Mouse (Mus musculus): ENCODE results near the gene Hist2h2bb.
"Not testable (repeated sequence)": the region's sequence is repeated elsewhere in the genome, so short reads cannot be mapped to it uniquely, and the experiment has no call there.

Gene Hist2h2bb

GRCm38 (mm10) chr3:96269511-96270474 is at the start of gene Hist2h2bb:
Hist2h2bb (plus strand) TSS chr3:96269752.
- DNase-seq (ENCODE audit: low spot score in 2 of 2) = peak; percentile 82 to 87

GRCm38 (mm10) chr3:96220131-96220764 is 49.3 kb upstream of the Hist2h2bb start:
- DNase-seq (ENCODE audit: low spot score in 2 of 2) = not testable (repeated sequence)

- DNase-seq (ENCODE audit: low spot score in 2 of 2) = peak; percentile 71 to 76
Observed at GRCm38 (mm10) chr3:96220765-96221639, 48.5 kb upstream of the Hist2h2bb start, which contains the start of the genes Hist2h2ac and Hist2h2be. Hist2h2ac (minus strand) TSS chr3:96220880. Hist2h2be (plus strand) TSS chr3:96221119.

- DNase-seq (ENCODE audit: low spot score in 2 of 2) = no peak
Observed at GRCm38 (mm10) chr3:96221640-96222038, 47.9 kb upstream of the Hist2h2bb start.

GRCm38 (mm10) chr3:96222774-96223173 is 46.8 kb upstream of the Hist2h2bb start:
- no peak for DNase-seq (ENCODE audit: low spot score in 2 of 2)

- no peak for DNase-seq (ENCODE audit: low spot score in 2 of 2)
Observed at GRCm38 (mm10) chr3:96225421-96225820, 44.1 kb upstream of the Hist2h2bb start.

GRCm38 (mm10) chr3:96226695-96227648 is 42.6 kb upstream of the Hist2h2bb start:
- DNase-seq (ENCODE audit: low spot score in 2 of 2) = no peak

- no peak for DNase-seq (ENCODE audit: low spot score in 2 of 2)
Observed at GRCm38 (mm10) chr3:96228828-96229227, 40.7 kb upstream of the Hist2h2bb start.

GRCm38 (mm10) chr3:96230404-96230803 is 39.1 kb upstream of the Hist2h2bb start:
- no peak for DNase-seq (ENCODE audit: low spot score in 2 of 2)

- no peak for DNase-seq (ENCODE audit: low spot score in 2 of 2)
Observed at GRCm38 (mm10) chr3:96230910-96231757, 38.4 kb upstream of the Hist2h2bb start.

- DNase-seq (ENCODE audit: low spot score in 2 of 2) = no peak
Observed at GRCm38 (mm10) chr3:96231758-96232120, 37.8 kb upstream of the Hist2h2bb start.

GRCm38 (mm10) chr3:96234914-96235313 is 34.6 kb upstream of the Hist2h2bb start:
- DNase-seq (ENCODE audit: low spot score in 2 of 2) = no peak

- no peak for DNase-seq (ENCODE audit: low spot score in 2 of 2)
Observed at GRCm38 (mm10) chr3:96235836-96236235, 33.7 kb upstream of the Hist2h2bb start.

GRCm38 (mm10) chr3:96236834-96237334 is 32.7 kb upstream of the Hist2h2bb start:
- no peak for DNase-seq (ENCODE audit: low spot score in 2 of 2)

GRCm38 (mm10) chr3:96237335-96237903 is 32.1 kb upstream of the Hist2h2bb start:
- no peak for DNase-seq (ENCODE audit: low spot score in 2 of 2)

GRCm38 (mm10) chr3:96237904-96238511 is 31.5 kb upstream of the Hist2h2bb start:
- no peak for DNase-seq (ENCODE audit: low spot score in 2 of 2)

GRCm38 (mm10) chr3:96238954-96239793 is 30.4 kb upstream of the Hist2h2bb start, which contains the start of gene Hist2h3c2:
Hist2h3c2 (minus strand) TSS chr3:96239127.
- peak in 1 of 2 experiments; percentile 69 for DNase-seq (ENCODE audit: low spot score in 2 of 2)

Measured in urinary bladder, postnatal 4 days (tissue).